16 mouse cellular contexts compared by ENCODE assay signal in genomic region chr3:50574388-50574787, GRCm38 (mm10).
"Had no signal": no experiment of that assay in that cellular context is flagged by ENCODE, and none has a peak within 500 bp of the region (broad histone marks: within the 10 kb centered on the region; RNA-seq: fewer than 3 reads in every experiment).

No protein-coding gene starts in this region.

- H3K27ac ChIP-seq: neural tube, embryonic 13.5 days; neural tube, embryonic 15.5 days; stomach, embryonic 15.5 days; stomach, postnatal 0 days had no signal

- DNase-seq: retina, postnatal 1 day; right cerebral cortex, adult 18-20 months; right cerebral cortex, postnatal 14 days; right cerebral cortex, postnatal 25 days; right cerebral cortex, postnatal 4 days; spleen, adult 18-20 months; thymus, adult 18-20 months; thymus, adult 2 months; thymus, postnatal 14 days; thymus, postnatal 25 days; thymus, postnatal 36 days; thymus, postnatal 4 days had no signal

- H3K4me3 ChIP-seq: neural tube, embryonic 13.5 days; neural tube, embryonic 15.5 days; stomach, embryonic 15.5 days had no signal

- H3K36me3 ChIP-seq: neural tube, embryonic 13.5 days; neural tube, embryonic 15.5 days; stomach, embryonic 15.5 days had no signal

- H3K9me3 ChIP-seq: neural tube, embryonic 13.5 days; neural tube, embryonic 15.5 days; stomach, embryonic 15.5 days had no signal

- H3K4me2 ChIP-seq: neural tube, embryonic 13.5 days; neural tube, embryonic 15.5 days; stomach, embryonic 15.5 days had no signal

- H3K27me3 ChIP-seq: neural tube, embryonic 13.5 days; neural tube, embryonic 15.5 days; stomach, embryonic 15.5 days had no signal

- H3K9ac ChIP-seq: neural tube, embryonic 13.5 days; neural tube, embryonic 15.5 days; stomach, embryonic 15.5 days had no signal

- H3K4me1 ChIP-seq: neural tube, embryonic 13.5 days; neural tube, embryonic 15.5 days; stomach, embryonic 15.5 days had no signal
